In genomic region chr4:86575283-86575983, GRCm38 (mm10) we compare ENCODE assay signal across 7 mouse cellular contexts. TPM values are rescaled to one million over a fixed set of nuclear protein-coding genes. Genes with fewer than 3 reads are reported as not detected.
DNase-seq lines count a peak whose midpoint lies in the region; ATAC-seq lines count a peak whose summit lies in the region.

Gene Rraga (plus strand): TSS chr4:86575668.

- ATAC-seq in intestine, embryonic 15.5 days = peak; percentile 98

- no peaks in the 10 kb centered on the region for H3K9me3 ChIP-seq in intestine, embryonic 15.5 days
- H3K9me3 ChIP-seq in midbrain, embryonic 10.5 days (replicated peaks) = no peaks in the 10 kb centered on the region

- peak within 1 kb of the TSS; percentile 90 for H3K9ac ChIP-seq in intestine, embryonic 15.5 days

- peak; percentile 96 for DNase-seq in adrenal gland, adult 2 months
- peak; percentile 91 for DNase-seq in embryo, embryonic 11.5 days (ENCODE audit: low read depth, low spot score)
- DNase-seq in gastrocnemius, postnatal 36 days = peak; percentile 94 to 95
- DNase-seq in left cerebral cortex, postnatal 25 days (ENCODE audit: low spot score in 2 of 2) = peak; percentile 95 to 96
- peak; percentile 96 for DNase-seq in midbrain, embryonic 10.5 days (ENCODE audit: low spot score)
- peak; percentile 95 for DNase-seq in right cerebral cortex, postnatal 4 days

- peak within 1 kb of the TSS; percentile 84 for H3K4me3 ChIP-seq in intestine, embryonic 15.5 days (replicated peaks)
- peak within 1 kb of the TSS; percentile 92 for H3K4me3 ChIP-seq in midbrain, embryonic 10.5 days

- intact Hi-C loops in gastrocnemius, postnatal 36 days (cut with DNase I) = loop anchor here (2.0 to 5.0 kb wide), 2 partner anchors 37 to 119 kb away; partner anchors contain the start of gene Haus6
- intact Hi-C loops in left cerebral cortex, postnatal 25 days (cut with DNase I) = loop anchor here (1.0 to 2.0 kb wide), 2 partner anchors 37 to 121 kb away; partner anchors contain the start of gene Haus6

- peaks cover 9% of the 10 kb centered on the region for H3K4me1 ChIP-seq in intestine, embryonic 15.5 days (replicated peaks)
- H3K4me1 ChIP-seq in midbrain, embryonic 10.5 days = peaks cover 29% of the 10 kb centered on the region

- H3K36me3 ChIP-seq in intestine, embryonic 15.5 days = 0 out of 2 replicates have a peak, but pooled peaks cover 2% of the 10 kb centered on the region
- H3K36me3 ChIP-seq in midbrain, embryonic 10.5 days = peaks cover 17% of the 10 kb centered on the region

- H3K4me2 ChIP-seq in intestine, embryonic 15.5 days (replicated peaks) = peak within 1 kb of the TSS; percentile 79

- WGBS in intestine, embryonic 15.5 days = under 1% methylated on average over 53 of the region's 53 CpGs
- under 1% methylated on average over 53 of the region's 53 CpGs for WGBS in midbrain, embryonic 10.5 days

- H3K27ac ChIP-seq in intestine, embryonic 15.5 days = peak within 1 kb of the TSS; percentile 96
- H3K27ac ChIP-seq in midbrain, embryonic 10.5 days (replicated peaks) = peak within 1 kb of the TSS; percentile 92

- no peaks in the 10 kb centered on the region for H3K27me3 ChIP-seq in intestine, embryonic 15.5 days (replicated peaks)
- no peaks in the 10 kb centered on the region for H3K27me3 ChIP-seq in midbrain, embryonic 10.5 days (ENCODE audit: low read depth, poor library complexity, severe bottlenecking)

RNA-seq across cellular contexts. Expression of gene Rraga, which starts in this region (rescaled TPM):
- 100 to 1,000 TPM in 1 of 2 experiments, 10 to 100 TPM in 1; 91.5 to 124 TPM for total RNA-seq in adrenal gland, adult 2 months (2021)
- polyA plus RNA-seq in adrenal gland, adult 2 months (2012; rRNA removed) = 72.4 and 74.6 TPM in 2 replicates
- total RNA-seq in gastrocnemius, postnatal 36 days (2021) = 10 to 100 TPM; 43.1 to 48.5 TPM
- polyA plus RNA-seq in intestine, embryonic 15.5 days (2015; fragmentation: Nextera tagmentation; extraction: Ambion mirVana) = 64.0 and 69.8 TPM in 2 replicates
- total RNA-seq in left cerebral cortex, postnatal 25 days (2021) = 100 to 1,000 TPM; 142 to 149 TPM
- polyA plus RNA-seq in midbrain, embryonic 10.5 days (2016; fragmentation: Nextera tagmentation; extraction: Ambion mirVana) = 62.5 and 81.1 TPM in 2 replicates

Comparison
In these comparisons a context has a peak if more than half of its experiments do, and no peak if none do; other contexts are left out.
1. Peak in every context shown above with its lines: DNase-seq, ATAC-seq, H3K4me3 ChIP-seq and H3K27ac ChIP-seq.